Mouse (Mus musculus) midbrain, embryonic 15.5 days (tissue): ENCODE results near the gene Ndufaf1. TPM values are rescaled to one million over a fixed set of nuclear protein-coding genes. Genes with fewer than 3 reads are reported as not detected.
A peak's percentile ranks its signal among the peaks of the same experiment; 100 is the strongest.

Experiments
- ATAC-seq: fragments of 200-750 bp; cut with Nextera tagmentation; replicated peaks from 2 replicates; pipeline ENCODE4 v1.8.0; 2017; ENCODE audit warnings: moderate TSS enrichment
- H3K27ac ChIP-seq: fragments of 300-500 bp; sonication (generic); 2 replicates; pipeline ENCODE4 v1.5.1; 2015; ENCODE audit warnings: mild to moderate bottlenecking, inconsistent platforms
- H3K27me3 ChIP-seq: fragments of 300-500 bp; sonication (generic); replicated peaks from 2 replicates; pipeline ENCODE4 v1.6.1; 2015; ENCODE audit warnings: inconsistent platforms
- H3K36me3 ChIP-seq: fragments of 300-500 bp; sonication (generic); replicated peaks from 2 replicates; pipeline ENCODE4 v1.6.1; 2015; ENCODE audit warnings: inconsistent platforms
- H3K4me1 ChIP-seq: fragments of 300-500 bp; sonication (generic); 2 replicates; pipeline ENCODE4 v1.6.1; 2015; ENCODE audit warnings: inconsistent platforms
- H3K4me2 ChIP-seq: fragments of 300-500 bp; sonication (generic); 2 replicates; pipeline ENCODE4 v1.6.1; 2015; ENCODE audit warnings: inconsistent platforms, mild to moderate bottlenecking, moderate library complexity
- H3K4me3 ChIP-seq: fragments of 300-500 bp; sonication (generic); 2 replicates; pipeline ENCODE4 v1.5.1; 2015; ENCODE audit warnings: mild to moderate bottlenecking, inconsistent platforms
- H3K9ac ChIP-seq: fragments of 300-500 bp; sonication (generic); 2 replicates; pipeline ENCODE4 v1.6.1; 2015; ENCODE audit warnings: mild to moderate bottlenecking, inconsistent platforms
- H3K9me3 ChIP-seq: fragments of 300-500 bp; sonication (generic); 2 replicates; pipeline ENCODE4 v1.6.1; 2016; ENCODE audit warnings: inconsistent platforms
- WGBS: fragments of 180-500 bp; shearing (Covaris S2); methylation state at CpG from one replicate; pipeline ENCODE4 v1.1.7; 2015; ENCODE audit warnings: mixed read lengths; 5-methylcytosine and 5-hydroxymethylcytosine counted together
- polyA plus RNA-seq: library from polyadenylated mRNA; unstranded; fragments of >200 nt; fragmentation: Nextera tagmentation; extraction: Ambion mirVana; gene quantifications from 2 replicates; pipeline ENCODE4 v1.2.1, GENCODE M21; 2015

Gene Ndufaf1
- 37.0 and 37.5 TPM in 2 replicates for polyA plus RNA-seq

GRCm38 (mm10) chr2:119662220-119663182 is at the start of gene Ndufaf1:
Gene Ndufaf1 (minus strand): TSS chr2:119662827.
- H3K27ac ChIP-seq, result peak within 1 kb of the TSS; percentile 57; the same call in 1 of the 2 replicates

GRCm38 (mm10) chr2:119710011-119710410 is 47.4 kb upstream of the Ndufaf1 start:
- no peak overlapping the region for H3K4me3 ChIP-seq
- no peak overlapping the region for H3K4me2 ChIP-seq
- ATAC-seq, result no peak
- no peak overlapping the region for H3K27ac ChIP-seq
- H3K4me1 ChIP-seq, result no peaks in the 10 kb centered on the region
- no peaks in the 10 kb centered on the region for H3K9me3 ChIP-seq
- WGBS, result 95% methylated on average over 3 of the region's 3 CpGs
- H3K27me3 ChIP-seq, result no peaks in the 10 kb centered on the region
- no peak overlapping the region for H3K9ac ChIP-seq
- peaks cover 43% of the 10 kb centered on the region for H3K36me3 ChIP-seq

More at GRCm38 (mm10) chr2:119662220-119663182, at the start of gene Ndufaf1:
- WGBS, result 1% methylated on average over 44 of the region's 44 CpGs
- Histone ChIP-seq H3K4me2 (peak within 1 kb of the TSS; percentile 87), H3K36me3 (peaks cover 3% of the 10 kb centered on the region; the same call in 1 of the 2 replicates), H3K9me3 (no peaks in the 10 kb centered on the region), H3K4me1 (peaks cover 10% of the 10 kb centered on the region), H3K9ac (peak within 1 kb of the TSS; percentile 81), H3K4me3 (peak within 1 kb of the TSS; percentile 84), H3K27me3 (no peaks in the 10 kb centered on the region)
- peak; percentile 92 for ATAC-seq

- no peak overlapping the region for H3K4me3 ChIP-seq
- H3K27ac ChIP-seq, result no peak overlapping the region
- no peak for ATAC-seq
- peaks cover 32% of the 10 kb centered on the region for H3K36me3 ChIP-seq
- no peak overlapping the region for H3K9ac ChIP-seq
- no peaks in the 10 kb centered on the region for H3K4me1 ChIP-seq
- no peaks in the 10 kb centered on the region for H3K9me3 ChIP-seq
- H3K4me2 ChIP-seq, result no peak overlapping the region
- H3K27me3 ChIP-seq, result no peaks in the 10 kb centered on the region
- WGBS, result 89% methylated on average over 3 of the region's 3 CpGs
These were observed 45.0 kb upstream of the Ndufaf1 start for GRCm38 (mm10) chr2:119707676-119708075.

DNA sequence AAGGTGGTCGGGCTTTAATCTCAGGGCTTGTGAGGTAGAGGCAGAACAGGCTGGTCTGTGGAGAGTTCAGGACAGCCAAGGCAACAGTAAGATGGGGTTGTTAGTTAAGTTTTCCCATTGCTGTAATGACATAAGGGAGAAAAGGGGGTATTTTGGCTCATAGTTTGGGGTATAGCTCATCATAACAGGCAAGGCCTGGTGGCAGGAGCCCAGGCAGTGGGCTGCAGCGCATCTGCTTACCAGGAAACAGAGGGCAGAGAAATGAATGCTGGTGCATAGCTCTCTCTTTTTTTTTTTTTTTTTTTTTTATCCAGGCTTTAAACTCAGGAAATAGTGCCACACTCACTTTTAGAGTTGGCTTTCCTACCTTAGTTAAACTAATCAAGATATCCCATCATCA is 40.5 kb upstream of the Ndufaf1 start:
- no peaks in the 10 kb centered on the region for H3K27me3 ChIP-seq
- no peak overlapping the region for H3K9ac ChIP-seq
- no peak overlapping the region for H3K27ac ChIP-seq
- H3K4me2 ChIP-seq, result no peak overlapping the region
- no peak overlapping the region for H3K4me3 ChIP-seq
- WGBS, result 97% methylated on average over 2 of the region's 2 CpGs
- ATAC-seq, result no peak
- H3K9me3 ChIP-seq, result no peaks in the 10 kb centered on the region
- no peaks in the 10 kb centered on the region for H3K4me1 ChIP-seq
- peaks cover 19% of the 10 kb centered on the region for H3K36me3 ChIP-seq

DNA sequence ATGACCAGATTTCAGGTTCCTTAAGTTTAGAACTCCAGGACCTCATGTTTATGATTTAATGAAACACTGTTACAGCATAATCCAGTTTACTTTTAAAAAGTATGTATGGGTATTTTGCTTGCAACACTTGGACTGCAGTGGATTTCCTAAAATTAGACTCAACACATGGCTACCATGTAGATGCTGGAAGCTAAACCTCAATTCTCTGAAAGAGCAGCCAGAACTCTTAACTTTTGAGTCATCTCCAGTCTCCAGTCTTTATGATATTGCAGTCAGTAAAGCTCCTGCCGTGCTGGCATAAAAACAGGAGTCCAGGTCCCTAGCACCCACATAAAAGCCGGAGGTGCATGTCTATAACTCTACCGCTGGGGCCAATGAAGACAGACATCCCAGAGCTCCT is 37.3 kb upstream of the Ndufaf1 start:
- Histone ChIP-seq H3K4me1 (no peaks in the 10 kb centered on the region), H3K27me3 (no peaks in the 10 kb centered on the region), H3K4me3 (no peak overlapping the region), H3K9me3 (no peaks in the 10 kb centered on the region), H3K27ac (no peak overlapping the region), H3K36me3 (0 out of 2 replicates have a peak, but pooled peaks cover 2% of the 10 kb centered on the region), H3K4me2 (no peak overlapping the region), H3K9ac (no peak overlapping the region)
- 95% methylated on average over 3 of the region's 3 CpGs for WGBS
- ATAC-seq, result no peak

DNA sequence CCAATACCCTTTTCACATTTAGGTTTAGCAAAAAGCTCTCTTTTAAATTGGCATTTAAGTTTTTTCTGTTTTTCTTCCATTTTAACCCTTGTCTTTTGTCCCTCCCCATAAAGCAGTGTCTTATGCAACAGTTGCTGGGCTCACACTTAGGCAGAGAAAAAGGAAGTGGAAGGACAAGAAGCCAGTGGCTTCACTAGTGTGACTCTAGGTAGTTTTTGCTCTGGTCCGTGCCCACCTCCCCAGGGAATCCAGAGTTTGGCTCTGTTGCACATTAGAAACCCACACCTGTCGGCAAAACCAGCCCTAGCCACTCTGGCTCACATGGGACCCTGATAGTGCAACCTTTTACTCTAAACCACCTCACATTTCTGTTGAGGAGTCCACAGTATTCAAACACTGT is 35.8 kb upstream of the Ndufaf1 start:
- Histone ChIP-seq H3K4me2 (no peak overlapping the region), H3K4me1 (no peaks in the 10 kb centered on the region), H3K27ac (no peak overlapping the region), H3K4me3 (no peak overlapping the region), H3K9me3 (no peaks in the 10 kb centered on the region), H3K27me3 (no peaks in the 10 kb centered on the region), H3K9ac (no peak overlapping the region), H3K36me3 (peaks cover 8% of the 10 kb centered on the region)
- WGBS, result 86% methylated on average over 2 of the region's 2 CpGs
- ATAC-seq, result no peak

GRCm38 (mm10) chr2:119696111-119696510 is 33.5 kb upstream of the Ndufaf1 start:
- 92% methylated on average over 1 of the region's 1 CpGs for WGBS

DNA sequence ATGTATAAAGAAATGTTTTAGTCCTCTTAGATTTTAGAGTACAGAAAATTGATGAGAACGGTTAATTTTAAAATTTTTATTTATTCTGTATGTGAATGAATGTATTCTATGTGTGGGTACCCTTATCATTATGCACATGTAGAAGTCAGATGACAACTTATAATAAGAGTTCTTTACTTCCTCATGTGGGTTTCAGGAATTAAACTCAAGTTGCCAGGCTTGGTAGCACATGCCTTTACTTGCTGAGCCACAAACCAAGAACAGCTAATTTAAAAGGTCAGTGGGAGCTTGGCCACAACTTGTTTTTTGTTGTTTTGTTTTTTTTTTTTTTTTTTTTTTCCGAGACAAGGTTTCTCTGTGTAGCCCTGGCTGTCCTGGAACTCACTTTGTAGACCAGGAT is 32.2 kb upstream of the Ndufaf1 start:
- no peak for ATAC-seq
- no peak overlapping the region for H3K27ac ChIP-seq
- no peak overlapping the region for H3K9ac ChIP-seq
- peaks cover 8% of the 10 kb centered on the region for H3K36me3 ChIP-seq
- no peaks in the 10 kb centered on the region for H3K9me3 ChIP-seq
- H3K4me2 ChIP-seq, result no peak overlapping the region
- 89% methylated on average over 2 of the region's 2 CpGs for WGBS
- no peak overlapping the region for H3K4me3 ChIP-seq
- H3K4me1 ChIP-seq, result no peaks in the 10 kb centered on the region
- H3K27me3 ChIP-seq, result no peaks in the 10 kb centered on the region

More at GRCm38 (mm10) chr2:119696111-119696510, 33.5 kb upstream of the Ndufaf1 start:
- H3K27ac ChIP-seq, result no peak overlapping the region
- no peaks in the 10 kb centered on the region for H3K4me1 ChIP-seq
- H3K4me3 ChIP-seq, result no peak overlapping the region
- peaks cover 8% of the 10 kb centered on the region for H3K36me3 ChIP-seq
- H3K9me3 ChIP-seq, result no peaks in the 10 kb centered on the region
- H3K4me2 ChIP-seq, result no peak overlapping the region
- H3K27me3 ChIP-seq, result no peaks in the 10 kb centered on the region
- no peak overlapping the region for H3K9ac ChIP-seq
- ATAC-seq, result no peak

DNA sequence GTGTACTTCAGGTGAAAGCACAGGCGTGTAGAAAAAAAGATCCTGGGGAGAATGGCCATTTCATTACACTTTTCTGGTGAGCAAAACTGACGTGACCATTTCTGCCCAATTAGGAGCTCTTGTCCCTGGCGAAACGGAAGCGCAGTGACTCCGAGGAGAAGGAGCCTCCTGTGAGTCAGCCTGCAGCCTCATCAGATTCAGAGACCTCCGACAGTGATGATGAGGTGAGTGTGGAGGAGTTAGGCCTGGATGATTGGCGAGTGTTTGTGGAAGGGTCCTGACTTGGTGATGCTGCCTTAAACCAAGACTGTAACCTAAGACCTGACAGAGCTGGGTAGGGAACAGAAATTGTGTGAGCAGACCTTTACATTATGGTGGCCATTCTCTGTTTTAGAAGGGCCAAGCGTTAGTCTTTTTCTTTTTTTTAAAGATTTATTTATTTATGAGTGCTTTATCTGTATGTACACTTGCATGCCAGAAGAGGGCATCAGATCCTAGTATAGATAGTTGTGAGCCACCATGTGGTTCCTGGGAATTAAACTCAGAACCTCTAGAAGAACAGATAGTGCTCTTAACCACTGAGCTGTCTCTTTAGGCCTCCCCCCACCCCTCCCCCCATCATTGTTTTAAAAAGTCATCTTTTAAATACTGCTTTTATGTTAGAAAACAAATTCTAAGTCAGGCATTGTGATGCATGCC is 29.5 kb upstream of the Ndufaf1 start:
- no peaks in the 10 kb centered on the region for H3K27me3 ChIP-seq
- H3K4me1 ChIP-seq, result no peaks in the 10 kb centered on the region
- ATAC-seq, result no peak
- no peak overlapping the region for H3K9ac ChIP-seq
- H3K27ac ChIP-seq, result no peak overlapping the region
- peaks cover 11% of the 10 kb centered on the region for H3K36me3 ChIP-seq
- WGBS, result 82% methylated on average over 9 of the region's 9 CpGs
- H3K4me3 ChIP-seq, result no peak overlapping the region
- H3K4me2 ChIP-seq, result no peak overlapping the region
- H3K9me3 ChIP-seq, result no peaks in the 10 kb centered on the region

GRCm38 (mm10) chr2:119683706-119684105 is 21.1 kb upstream of the Ndufaf1 start:
- no peak overlapping the region for H3K27ac ChIP-seq
- WGBS, result 90% methylated on average over 2 of the region's 2 CpGs
- no peaks in the 10 kb centered on the region for H3K27me3 ChIP-seq
- ATAC-seq, result no peak
- no peak overlapping the region for H3K9ac ChIP-seq
- H3K9me3 ChIP-seq, result no peaks in the 10 kb centered on the region
- H3K4me1 ChIP-seq, result no peaks in the 10 kb centered on the region
- H3K4me3 ChIP-seq, result no peak overlapping the region
- H3K4me2 ChIP-seq, result no peak overlapping the region
- peaks cover 8% of the 10 kb centered on the region; the same call in 1 of the 2 replicates for H3K36me3 ChIP-seq

DNA sequence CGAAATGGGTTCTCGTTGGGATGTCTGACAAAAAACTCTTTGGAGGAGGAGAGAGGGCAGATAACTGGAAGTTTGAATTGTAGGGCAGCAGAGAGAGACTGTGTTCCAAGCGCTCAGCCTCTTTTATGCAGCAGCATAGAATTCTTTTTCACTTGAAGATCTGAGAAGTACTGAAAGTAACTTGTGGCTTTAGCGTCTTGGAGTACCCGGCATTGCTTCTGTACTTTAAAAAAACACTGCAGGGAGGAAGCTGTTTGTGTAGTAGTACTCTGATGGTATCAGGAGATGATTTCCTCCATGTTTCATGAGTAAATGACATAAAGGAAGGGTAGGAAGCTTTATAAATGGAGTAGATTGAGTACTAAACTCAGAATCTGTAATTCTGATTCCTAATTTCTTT is 13.2 kb upstream of the Ndufaf1 start:
- peak overlapping the region; percentile 87 for H3K9ac ChIP-seq
- peaks cover 27% of the 10 kb centered on the region for H3K4me1 ChIP-seq
- WGBS, result 4% methylated on average over 5 of the region's 5 CpGs
- H3K4me2 ChIP-seq, result peak overlapping the region; percentile 82
- no peaks in the 10 kb centered on the region for H3K36me3 ChIP-seq
- no peaks in the 10 kb centered on the region for H3K9me3 ChIP-seq
- peak overlapping the region; percentile 87 for H3K4me3 ChIP-seq
- H3K27me3 ChIP-seq, result 0 out of 2 replicates have a peak, but pooled peaks cover 4% of the 10 kb centered on the region
- ATAC-seq, result no peak
- H3K27ac ChIP-seq, result no peak overlapping the region

- Histone ChIP-seq H3K9ac (peak overlapping the region; percentile 87), H3K9me3 (no peaks in the 10 kb centered on the region), H3K27me3 (0 out of 2 replicates have a peak, but pooled peaks cover 4% of the 10 kb centered on the region), H3K4me1 (peaks cover 27% of the 10 kb centered on the region), H3K27ac (peak overlapping the region; percentile 80), H3K36me3 (no peaks in the 10 kb centered on the region), H3K4me3 (peak overlapping the region; percentile 87), H3K4me2 (peak overlapping the region; percentile 82)
- WGBS, result under 1% methylated on average over 39 of the region's 39 CpGs
- ATAC-seq, result peak; percentile 91
These were observed 12.7 kb upstream of the Ndufaf1 start for GRCm38 (mm10) chr2:119675215-119675784.
